Mouse (Mus musculus): ENCODE data around the gene Evx2. TPM values are rescaled to one million over a fixed set of nuclear protein-coding genes. Genes with fewer than 3 reads are reported as not detected.

The Evx2 gene
- polyA plus RNA-seq, 1 experiment = not detected

DNA sequence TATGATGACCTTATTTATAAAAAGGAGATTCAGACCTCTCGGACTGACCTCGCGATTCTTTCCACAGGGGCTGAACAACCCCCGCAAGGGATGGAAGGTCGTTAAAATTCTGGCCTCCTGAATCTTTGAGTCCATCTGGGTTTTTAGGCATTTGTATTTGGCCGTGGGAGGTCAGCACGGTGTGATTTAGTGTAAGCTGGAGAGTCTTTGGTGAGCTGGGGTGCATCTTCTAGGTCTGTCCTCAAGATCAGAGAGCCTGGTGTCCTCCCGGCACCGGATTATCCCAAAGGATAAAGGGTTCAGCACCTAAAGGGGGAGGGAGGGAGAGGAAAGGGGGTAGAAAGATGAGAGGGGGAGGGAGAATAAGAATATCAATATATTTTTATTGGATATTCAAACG is 44.0 kb upstream of the Evx2 start:
- Histone ChIP-seq H3K4me1 (ENCODE audit: control insufficient read depth) (no peaks in the 10 kb centered on the region), H3K4me3 (replicated peaks) (no peak overlapping the region), H3K27me3 (ENCODE audit: control insufficient read depth) (peaks cover 100% of the 10 kb centered on the region), H3K36me3 (ENCODE audit: control insufficient read depth) (no peaks in the 10 kb centered on the region), H3K9me3 (ENCODE audit: control insufficient read depth, low read length) (no peaks in the 10 kb centered on the region; the same call in 1 of the 2 replicates)
- TF ChIP-seq TAL1 (IDR thresholded peaks at IDR 0.05; ENCODE audit: low read length) = no peak
- TF ChIP-seq GATA1 (IDR thresholded peaks at IDR 0.05; ENCODE audit: low read length) = no peak

GRCm38 (mm10) chr2:74702820-74703219 is 43.5 kb upstream of the Evx2 start:
- H3K9me3 ChIP-seq (ENCODE audit: control insufficient read depth, low read length) = peaks cover 4% of the 10 kb centered on the region; the same call in 1 of the 2 replicates
- H3K4me3 ChIP-seq (replicated peaks) = no peak overlapping the region
- H3K36me3 ChIP-seq (ENCODE audit: control insufficient read depth) = no peaks in the 10 kb centered on the region
- no peak for TF ChIP-seq GATA1 (IDR thresholded peaks at IDR 0.05; ENCODE audit: low read length)
- TF ChIP-seq TAL1 (IDR thresholded peaks at IDR 0.05; ENCODE audit: low read length) = no peak
- H3K4me1 ChIP-seq (ENCODE audit: control insufficient read depth) = 0 out of 2 replicates have a peak, but pooled peaks cover 2% of the 10 kb centered on the region
- H3K27me3 ChIP-seq (ENCODE audit: control insufficient read depth) = peaks cover 100% of the 10 kb centered on the region

- Histone ChIP-seq H3K27me3 (ENCODE audit: control insufficient read depth) (peaks cover 100% of the 10 kb centered on the region), H3K9me3 (ENCODE audit: control insufficient read depth, low read length) (peaks cover 5% of the 10 kb centered on the region; the same call in 1 of the 2 replicates), H3K4me1 (ENCODE audit: control insufficient read depth) (0 out of 2 replicates have a peak, but pooled peaks cover 2% of the 10 kb centered on the region), H3K36me3 (ENCODE audit: control insufficient read depth) (no peaks in the 10 kb centered on the region), H3K4me3 (replicated peaks) (no peak overlapping the region)
- TF ChIP-seq GATA1 (IDR thresholded peaks at IDR 0.05; ENCODE audit: low read length) = no peak
- no peak for TF ChIP-seq TAL1 (IDR thresholded peaks at IDR 0.05; ENCODE audit: low read length)
Observed at GRCm38 (mm10) chr2:74701949-74702819, 42.8 kb upstream of the Evx2 start.

DNA sequence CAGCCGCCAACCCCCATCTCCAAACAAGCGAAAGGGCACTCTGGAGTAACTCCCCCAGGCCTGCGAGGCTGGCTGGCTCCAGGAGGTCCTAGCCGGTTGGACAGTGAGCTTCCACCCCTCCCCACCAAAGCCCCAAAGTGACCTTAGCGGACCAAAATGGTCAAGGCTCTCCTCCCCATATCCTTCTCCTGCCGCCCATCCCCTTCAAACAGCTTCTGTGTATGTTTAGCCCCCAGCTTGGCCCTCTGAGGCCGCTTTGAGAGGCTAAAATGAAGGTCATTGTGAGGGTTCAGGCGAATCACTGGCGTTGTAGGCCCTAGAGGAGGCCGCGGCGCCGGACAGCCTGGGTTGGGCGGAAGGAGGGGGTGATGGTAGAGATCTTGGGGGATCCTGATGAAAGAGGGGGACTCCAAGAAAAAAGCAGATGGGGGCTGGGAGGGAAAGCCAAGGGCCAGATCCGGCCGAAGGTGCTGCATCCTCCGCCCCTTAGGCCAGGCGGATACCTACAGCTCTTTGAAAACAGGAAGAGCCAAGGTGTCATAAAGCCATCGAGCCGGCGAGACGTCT is 41.3 kb upstream of the Evx2 start:
- Histone ChIP-seq H3K4me3 (replicated peaks) (no peak overlapping the region), H3K27me3 (ENCODE audit: control insufficient read depth) (peaks cover 100% of the 10 kb centered on the region), H3K9me3 (ENCODE audit: control insufficient read depth, low read length) (peaks cover 5% of the 10 kb centered on the region; the same call in 1 of the 2 replicates), H3K36me3 (ENCODE audit: control insufficient read depth) (no peaks in the 10 kb centered on the region), H3K4me1 (ENCODE audit: control insufficient read depth) (0 out of 2 replicates have a peak, but pooled peaks cover 2% of the 10 kb centered on the region)
- TF ChIP-seq GATA1 (IDR thresholded peaks at IDR 0.05; ENCODE audit: low read length) (no peak), TAL1 (IDR thresholded peaks at IDR 0.05; ENCODE audit: low read length) (no peak)

DNA sequence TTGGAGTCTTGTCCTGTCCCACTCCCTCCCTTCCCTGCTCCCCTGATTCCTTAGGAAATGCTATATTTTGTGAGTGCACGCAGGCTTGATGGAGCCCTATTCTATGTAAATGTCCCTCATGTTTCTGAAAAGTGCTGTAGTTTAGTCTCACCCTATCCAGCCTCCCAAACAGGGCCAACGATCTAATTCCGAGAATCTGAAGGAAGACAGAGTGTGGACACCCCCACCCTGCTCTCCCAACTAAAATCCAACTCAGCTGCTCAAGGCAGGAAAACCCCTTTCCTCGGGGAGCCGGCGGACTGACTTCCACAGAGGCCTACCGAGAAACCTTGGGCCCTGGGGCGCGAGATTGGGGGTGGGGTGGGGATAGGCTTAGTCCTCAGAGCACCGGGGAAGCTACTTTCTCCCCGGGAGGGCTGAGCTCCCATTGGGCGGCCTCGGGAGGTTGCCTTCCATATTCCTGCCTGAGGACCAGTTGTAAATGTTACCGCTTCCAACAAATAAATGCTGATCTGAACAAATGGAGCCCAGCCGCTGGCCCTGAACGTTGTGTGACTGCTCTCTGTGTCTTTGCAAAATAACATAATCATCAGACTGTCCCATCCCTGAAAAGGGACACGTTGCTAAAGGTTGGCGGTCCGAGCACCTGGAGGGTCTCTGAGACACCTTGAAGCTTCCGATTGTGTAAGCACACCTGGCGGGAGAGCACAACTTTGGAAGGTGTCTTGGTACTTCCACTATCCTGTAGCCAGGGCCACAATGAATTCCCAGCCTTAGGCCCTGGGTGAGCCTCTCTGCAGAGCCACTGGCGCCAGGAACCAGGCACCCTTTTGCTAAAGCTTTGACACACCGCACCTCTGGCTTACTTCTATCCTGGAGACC is 40.5 kb upstream of the Evx2 start:
- Histone ChIP-seq H3K27me3 (ENCODE audit: control insufficient read depth) (peaks cover 100% of the 10 kb centered on the region), H3K4me3 (replicated peaks) (no peak overlapping the region), H3K9me3 (ENCODE audit: control insufficient read depth, low read length) (peaks cover 5% of the 10 kb centered on the region; the same call in 1 of the 2 replicates), H3K36me3 (ENCODE audit: control insufficient read depth) (no peaks in the 10 kb centered on the region), H3K4me1 (ENCODE audit: control insufficient read depth) (0 out of 2 replicates have a peak, but pooled peaks cover 2% of the 10 kb centered on the region)
- TF ChIP-seq TAL1 (IDR thresholded peaks at IDR 0.05; ENCODE audit: low read length) (no peak), GATA1 (IDR thresholded peaks at IDR 0.05; ENCODE audit: low read length) (no peak)

GRCm38 (mm10) chr2:74699053-74699430 is 39.7 kb upstream of the Evx2 start:
- peaks cover 100% of the 10 kb centered on the region for H3K27me3 ChIP-seq (ENCODE audit: control insufficient read depth)
- no peaks in the 10 kb centered on the region for H3K36me3 ChIP-seq (ENCODE audit: control insufficient read depth)
- no peak overlapping the region for H3K4me3 ChIP-seq (replicated peaks)
- no peak for TF ChIP-seq TAL1 (IDR thresholded peaks at IDR 0.05; ENCODE audit: low read length)
- TF ChIP-seq GATA1 (IDR thresholded peaks at IDR 0.05; ENCODE audit: low read length) = no peak
- H3K4me1 ChIP-seq (ENCODE audit: control insufficient read depth) = 0 out of 2 replicates have a peak, but pooled peaks cover 2% of the 10 kb centered on the region
- peaks cover 5% of the 10 kb centered on the region; the same call in 1 of the 2 replicates for H3K9me3 ChIP-seq (ENCODE audit: control insufficient read depth, low read length)

GRCm38 (mm10) chr2:74698201-74699052 is 39.1 kb upstream of the Evx2 start:
- H3K9me3 ChIP-seq (ENCODE audit: control insufficient read depth, low read length) = peaks cover 5% of the 10 kb centered on the region; the same call in 1 of the 2 replicates
- H3K27me3 ChIP-seq (ENCODE audit: control insufficient read depth) = peaks cover 100% of the 10 kb centered on the region
- TF ChIP-seq TAL1 (IDR thresholded peaks at IDR 0.05; ENCODE audit: low read length) (no peak), GATA1 (IDR thresholded peaks at IDR 0.05; ENCODE audit: low read length) (no peak)
- H3K4me3 ChIP-seq (replicated peaks) = no peak overlapping the region
- 0 out of 2 replicates have a peak, but pooled peaks cover 2% of the 10 kb centered on the region for H3K4me1 ChIP-seq (ENCODE audit: control insufficient read depth)
- no peaks in the 10 kb centered on the region for H3K36me3 ChIP-seq (ENCODE audit: control insufficient read depth)
